In genomic region chr13:24799925-24800673, GRCm38 (mm10) we compare ENCODE assay signal across 8 mouse cellular contexts. TPM values are rescaled to one million over a fixed set of nuclear protein-coding genes. Genes with fewer than 3 reads are reported as not detected.
A peak's percentile ranks its signal among the peaks of the same experiment; 100 is the strongest.
DNase-seq lines count a peak whose midpoint lies in the region; ATAC-seq and TF ChIP-seq lines count a peak whose summit lies in the region.

No protein-coding gene starts in this region.

- H3ac ChIP-seq in myocyte (ENCODE audit: control insufficient read depth, insufficient read length) = peak overlapping the region; percentile 99

- under 1% methylated on average over 31 of the region's 31 CpGs for WGBS in liver, embryonic 13.5 days (ENCODE audit: insufficient replicate concordance)
- 1% methylated on average over 31 of the region's 31 CpGs for WGBS in stomach, postnatal 0 days

- peak; percentile 34 for DNase-seq in right cerebral cortex, adult 18-20 months
- no peak for DNase-seq in right cerebral cortex, postnatal 14 days
- DNase-seq in gastrocnemius, postnatal 36 days = peak; percentile 23 to 56
- DNase-seq in kidney, adult 11 months = peak; percentile 54
- DNase-seq in liver, embryonic 13.5 days = peak; percentile 43
- DNase-seq in stomach, postnatal 0 days (ENCODE audit: low spot score) = peak; percentile 47

- ATAC-seq in liver, embryonic 13.5 days (ENCODE audit: low read depth) = peak; percentile 22
- ATAC-seq in stomach, postnatal 0 days (ENCODE audit: low FRiP score, low TSS enrichment) = peak; percentile 27

- TF ChIP-seq CTCF in cortical plate, adult 2 months (IDR thresholded peaks at IDR 0.05; ENCODE audit: extremely low read depth, insufficient read depth, low read length) = no peak
- no peak for TF ChIP-seq CTCF in stomach, postnatal 0 days (IDR thresholded peaks at IDR 0.05; ENCODE audit: low read depth)

- TF ChIP-seq POLR2A in cortical plate, adult 2 months (IDR thresholded peaks at IDR 0.05; ENCODE audit: extremely low read depth, insufficient read depth, low read length) = 0 out of 2 replicates have a peak, but pooled peaks have one; percentile 41
- TF ChIP-seq POLR2A in myocyte (IDR thresholded peaks at IDR 0.05; ENCODE audit: insufficient read length, low read depth) = no peak

- H3K36me3 ChIP-seq in liver, embryonic 13.5 days = peaks cover 8% of the 10 kb centered on the region
- H3K36me3 ChIP-seq in myocyte (ENCODE audit: control insufficient read depth, insufficient read depth) = peaks cover 5% of the 10 kb centered on the region
- no peaks in the 10 kb centered on the region for H3K36me3 ChIP-seq in stomach, postnatal 0 days (ENCODE audit: control insufficient read depth, insufficient read depth, low read length)

- H3K27ac ChIP-seq in cortical plate, adult 2 months (ENCODE audit: insufficient read depth, low read length) = peak overlapping the region; percentile 82
- peak overlapping the region; percentile 100 for H3K27ac ChIP-seq in liver, embryonic 13.5 days
- H3K27ac ChIP-seq in stomach, postnatal 0 days (replicated peaks) = peak overlapping the region; percentile 88

- peaks cover 34% of the 10 kb centered on the region for H3K79me2 ChIP-seq in myocyte (ENCODE audit: control insufficient read depth, insufficient read depth)

- peak overlapping the region; percentile 65 for H3K4me3 ChIP-seq in cortical plate, adult 2 months (ENCODE audit: insufficient read depth, low read length)
- H3K4me3 ChIP-seq in liver, embryonic 13.5 days (replicated peaks) = peak overlapping the region; percentile 98
- H3K4me3 ChIP-seq in myocyte = peak overlapping the region; percentile 85
- H3K4me3 ChIP-seq in stomach, postnatal 0 days (ENCODE audit: low read depth, low read length) = peak overlapping the region; percentile 97

- H3K9ac ChIP-seq in liver, embryonic 13.5 days = peak overlapping the region; percentile 99
- peak overlapping the region; percentile 41 for H3K9ac ChIP-seq in stomach, postnatal 0 days (ENCODE audit: low read length)

- no peaks in the 10 kb centered on the region for H3K9me3 ChIP-seq in liver, embryonic 13.5 days (replicated peaks)
- no peaks in the 10 kb centered on the region for H3K9me3 ChIP-seq in stomach, postnatal 0 days (ENCODE audit: control insufficient read depth, low read length)

- H3K4me2 ChIP-seq in liver, embryonic 13.5 days = peak overlapping the region; percentile 94
- peak overlapping the region; percentile 82 for H3K4me2 ChIP-seq in myocyte (ENCODE audit: low read depth)
- peak overlapping the region; percentile 74 for H3K4me2 ChIP-seq in stomach, postnatal 0 days (replicated peaks; ENCODE audit: low read depth)

- H3K27me3 ChIP-seq in liver, embryonic 13.5 days = no peaks in the 10 kb centered on the region
- no peaks in the 10 kb centered on the region for H3K27me3 ChIP-seq in myocyte (ENCODE audit: control insufficient read depth, insufficient read depth, insufficient read length)
- H3K27me3 ChIP-seq in stomach, postnatal 0 days (ENCODE audit: control insufficient read depth, insufficient read depth, low read length) = no peaks in the 10 kb centered on the region

- H3K4me1 ChIP-seq in cortical plate, adult 2 months (ENCODE audit: control insufficient read depth, insufficient read depth, low read length) = peaks cover 3% of the 10 kb centered on the region; the same call in 1 of the 2 replicates
- peaks cover 24% of the 10 kb centered on the region for H3K4me1 ChIP-seq in liver, embryonic 13.5 days (replicated peaks)
- no peaks in the 10 kb centered on the region for H3K4me1 ChIP-seq in stomach, postnatal 0 days (replicated peaks; ENCODE audit: control insufficient read depth, insufficient read depth)

- intact Hi-C loops in gastrocnemius, postnatal 36 days (cut with DNase I) = loop anchor here (5.0 kb wide), 1 partner anchor 38 kb away; the partner anchor contains the start of gene Gmnn

- peak; percentile 29 for TF ChIP-seq EP300 in stomach, postnatal 0 days (optimal IDR thresholded peaks at IDR 0.05)

TF ChIP-seq in myocyte, 11 proteins besides CTCF, POLR2A, EP300 and RAD21:
- TF ChIP-seq POLR2AphosphoS2 (IDR thresholded peaks at IDR 0.05; ENCODE audit: insufficient read length, low read depth) = no peak
- TF ChIP-seq MAX (IDR thresholded peaks at IDR 0.05; ENCODE audit: low read depth) = no peak
- TF ChIP-seq MYOG (IDR thresholded peaks at IDR 0.05; ENCODE audit: control insufficient read depth in 1 of 3, insufficient read depth in 1 of 3, insufficient read length in 2 of 3, low read depth in 2 of 3) = no peak
- TF ChIP-seq USF1 (IDR thresholded peaks at IDR 0.05; ENCODE audit: low read depth) = no peak
- TF ChIP-seq TCF12 (IDR thresholded peaks at IDR 0.05; ENCODE audit: insufficient read depth, poor library complexity, severe bottlenecking) = no peak
- TF ChIP-seq REST (IDR thresholded peaks at IDR 0.05; ENCODE audit: insufficient read depth, insufficient read length) = no peak
- no peak for TF ChIP-seq TCF3 (IDR thresholded peaks at IDR 0.05; ENCODE audit: insufficient read length, low read depth)
- TF ChIP-seq CEBPB (IDR thresholded peaks at IDR 0.05; ENCODE audit: insufficient read depth, poor library complexity, severe bottlenecking) = no peak
- TF ChIP-seq MYOD1 (IDR thresholded peaks at IDR 0.05; ENCODE audit: control insufficient read depth in 1 of 3, insufficient read length in 2 of 3, low read depth in 2 of 3) = no peak
- no peak for TF ChIP-seq E2F4 (IDR thresholded peaks at IDR 0.05; ENCODE audit: insufficient read depth)
- TF ChIP-seq SRF (IDR thresholded peaks at IDR 0.05; ENCODE audit: control insufficient read depth, insufficient read length, low read depth) = no peak

RNA-seq across cellular contexts. Expression of gene BC005537, which starts 1.4 kb away (rescaled TPM):
- 115 and 122 TPM in 2 replicates for polyA plus RNA-seq in cortical plate, adult 2 months (2012; rRNA removed)
- total RNA-seq in gastrocnemius, postnatal 36 days (2021) = 10 to 100 TPM; 44.6 to 46.4 TPM
- polyA plus RNA-seq in liver, embryonic 13.5 days (2015; fragmentation: Nextera tagmentation; extraction: Ambion mirVana) = 9.5 and 9.6 TPM in 2 replicates
- polyA plus RNA-seq in myocyte (2012; fragmentation: generic; extraction: Trizol) = 27.3 TPM
- polyA plus RNA-seq in stomach, postnatal 0 days (2015; fragmentation: Nextera tagmentation; extraction: Ambion mirVana) = 11.0 and 11.1 TPM in 2 replicates

RNA-seq across cellular contexts. Expression of gene Acot13, which starts 31.2 kb away (rescaled TPM):
- 153 and 169 TPM in 2 replicates for polyA plus RNA-seq in cortical plate, adult 2 months (2012; rRNA removed)
- total RNA-seq in gastrocnemius, postnatal 36 days (2021) = 100 to 1,000 TPM; 124 to 130 TPM
- polyA plus RNA-seq in liver, embryonic 13.5 days (2015; fragmentation: Nextera tagmentation; extraction: Ambion mirVana) = 66.4 and 68.0 TPM in 2 replicates
- polyA plus RNA-seq in myocyte (2012; fragmentation: generic; extraction: Trizol) = 67.1 TPM
- 111 and 117 TPM in 2 replicates for polyA plus RNA-seq in stomach, postnatal 0 days (2015; fragmentation: Nextera tagmentation; extraction: Ambion mirVana)

RNA-seq across cellular contexts. Expression of gene Tdp2, which starts 31.4 kb away (rescaled TPM):
- polyA plus RNA-seq in cortical plate, adult 2 months (2012; rRNA removed) = 25.2 and 28.8 TPM in 2 replicates
- 1 to 10 TPM; 6.0 to 9.0 TPM for total RNA-seq in gastrocnemius, postnatal 36 days (2021)
- polyA plus RNA-seq in liver, embryonic 13.5 days (2015; fragmentation: Nextera tagmentation; extraction: Ambion mirVana) = 29.4 and 36.7 TPM in 2 replicates
- polyA plus RNA-seq in myocyte (2012; fragmentation: generic; extraction: Trizol) = 5.4 TPM
- polyA plus RNA-seq in stomach, postnatal 0 days (2015; fragmentation: Nextera tagmentation; extraction: Ambion mirVana) = 21.6 and 22.0 TPM in 2 replicates

RNA-seq across cellular contexts. Expression of gene Gmnn, which starts 38.4 kb away (rescaled TPM):
- 5.1 and 6.0 TPM in 2 replicates for polyA plus RNA-seq in cortical plate, adult 2 months (2012; rRNA removed)
- 1 to 10 TPM; 2.9 to 4.7 TPM for total RNA-seq in gastrocnemius, postnatal 36 days (2021)
- 154 and 171 TPM in 2 replicates for polyA plus RNA-seq in liver, embryonic 13.5 days (2015; fragmentation: Nextera tagmentation; extraction: Ambion mirVana)
- polyA plus RNA-seq in myocyte (2012; fragmentation: generic; extraction: Trizol) = 10.8 TPM
- polyA plus RNA-seq in stomach, postnatal 0 days (2015; fragmentation: Nextera tagmentation; extraction: Ambion mirVana) = 39.6 and 43.3 TPM in 2 replicates

RNA-seq across cellular contexts. Expression of gene D130043K22Rik, which starts 44.8 kb away (rescaled TPM):
- polyA plus RNA-seq in cortical plate, adult 2 months (2012; rRNA removed) = 16.4 and 16.8 TPM in 2 replicates
- total RNA-seq in gastrocnemius, postnatal 36 days (2021) = not detected
- polyA plus RNA-seq in liver, embryonic 13.5 days (2015; fragmentation: Nextera tagmentation; extraction: Ambion mirVana) = 0.13 and 0.16 TPM in 2 replicates
- not detected for polyA plus RNA-seq in myocyte (2012; fragmentation: generic; extraction: Trizol)
- polyA plus RNA-seq in stomach, postnatal 0 days (2015; fragmentation: Nextera tagmentation; extraction: Ambion mirVana) = 0.19 and 0.58 TPM in 2 replicates
